Mouse (Mus musculus): ENCODE data around the gene Olfr971.
"Not testable (repeated sequence)": the region's sequence is repeated elsewhere in the genome, so short reads cannot be mapped to it uniquely, and the experiment has no call there.

Gene Olfr971

GRCm38 (mm10) chr9:39836576-39836975 lies at the start of gene Olfr971:
Gene Olfr971, plus strand, starts transcription at chr9:39836876.
- not testable (repeated sequence) for DNase-seq (ENCODE audit: low read depth)

GRCm38 (mm10) chr9:39790558-39790957 lies 46.1 kb upstream of the Olfr971 start, which contains the start of gene Olfr969:
Gene Olfr969, plus strand, starts transcription at chr9:39790945.
- DNase-seq (ENCODE audit: low read depth): no peak

- DNase-seq (ENCODE audit: low read depth): no peak
These were observed 28.1 kb upstream of the Olfr971 start, which contains the start of gene Olfr970 for GRCm38 (mm10) chr9:39808560-39808959. Gene Olfr970, plus strand, starts transcription at chr9:39808860.

- no peak for DNase-seq (ENCODE audit: low read depth)
These were observed 29.4 kb downstream of the Olfr971 start, which contains the start of gene Olfr972 for GRCm38 (mm10) chr9:39866122-39866521. Gene Olfr972, plus strand, starts transcription at chr9:39866422.

GRCm38 (mm10) chr9:39871986-39872385 lies 35.3 kb downstream of the Olfr971 start:
- DNase-seq (ENCODE audit: low read depth): not testable (repeated sequence)

- DNase-seq (ENCODE audit: low read depth): not testable (repeated sequence)
These were observed 41.1 kb downstream of the Olfr971 start for GRCm38 (mm10) chr9:39877541-39878396.

Data from c-Kit-positive CD71-positive TER-119-negative erythroid progenitor cells, embryonic 14.5 days (primary cell).